Mouse (Mus musculus) limb, embryonic 15.5 days (tissue): ENCODE data around the gene Cuta. TPM values are rescaled to one million over a fixed set of nuclear protein-coding genes. Genes with fewer than 3 reads are reported as not detected.

Experiments
- ATAC-seq: fragments of 200-750 bp; cut with Nextera tagmentation; 2 replicates; pipeline ENCODE4 v1.8.0; 2017; ENCODE audit warnings: low read depth, moderate TSS enrichment; ENCODE audit not compliant: insufficient number of reproducible peaks, low FRiP score, low TSS enrichment
- H3K27ac ChIP-seq: fragments of 300-500 bp; sonication (generic); 2 replicates; pipeline ENCODE4 v1.5.1; 2015; ENCODE audit warnings: moderate library complexity, mild to moderate bottlenecking, inconsistent platforms
- H3K27me3 ChIP-seq: fragments of 300-500 bp; sonication (generic); 2 replicates; pipeline ENCODE4 v1.6.1; 2015; ENCODE audit warnings: inconsistent platforms
- H3K36me3 ChIP-seq: fragments of 300-500 bp; sonication (generic); 2 replicates; pipeline ENCODE4 v1.6.1; 2015; ENCODE audit warnings: inconsistent platforms
- H3K4me1 ChIP-seq: fragments of 300-500 bp; sonication (generic); 2 replicates; pipeline ENCODE4 v1.6.1; 2015; ENCODE audit warnings: inconsistent platforms
- H3K4me2 ChIP-seq: fragments of 300-500 bp; sonication (generic); 2 replicates; pipeline ENCODE4 v1.6.1; 2015; ENCODE audit warnings: mild to moderate bottlenecking, inconsistent platforms
- H3K4me3 ChIP-seq: fragments of 300-500 bp; sonication (generic); 2 replicates; pipeline ENCODE4 v1.5.1; 2015; ENCODE audit warnings: mild to moderate bottlenecking, inconsistent platforms
- H3K9ac ChIP-seq: fragments of 300-500 bp; sonication (generic); 2 replicates; pipeline ENCODE4 v1.6.1; 2015; ENCODE audit warnings: inconsistent platforms
- H3K9me3 ChIP-seq: fragments of 300-500 bp; sonication (generic); 2 replicates; pipeline ENCODE4 v1.6.1; 2016; ENCODE audit warnings: inconsistent platforms
- WGBS: fragments of 180-500 bp; shearing (Covaris S2); methylation state at CpG from one replicate; pipeline ENCODE4 v1.1.7; 2015; 5-methylcytosine and 5-hydroxymethylcytosine counted together
- polyA plus RNA-seq: library from polyadenylated mRNA; unstranded; fragments of >200 nt; fragmentation: Nextera tagmentation; extraction: Ambion mirVana; gene quantifications from 2 replicates; pipeline ENCODE4 v1.2.1, GENCODE M21; 2015

Cuta gene
- polyA plus RNA-seq, 1 experiment from 2014 or later, result 172 TPM

- Histone ChIP-seq H3K4me2 (peak overlapping the region; percentile 78), H3K4me3 (peak overlapping the region; percentile 69), H3K27me3 (no peaks in the 10 kb centered on the region), H3K36me3 (peaks cover 5% of the 10 kb centered on the region), H3K9me3 (no peaks in the 10 kb centered on the region), H3K4me1 (peaks cover 52% of the 10 kb centered on the region), H3K27ac (peak overlapping the region; percentile 95), H3K9ac (no peak overlapping the region)
- 13% methylated on average over 4 of the region's 4 CpGs for WGBS
- ATAC-seq, result no peak
Measured at GRCm38 (mm10) chr17:26941841-26942570, 2.6 kb upstream of the Cuta start.

- Histone ChIP-seq H3K9ac (peak within 1 kb of the TSS; percentile 64; the same call in 1 of the 2 replicates), H3K27ac (peak within 1 kb of the TSS; percentile 95), H3K4me1 (peaks cover 48% of the 10 kb centered on the region), H3K36me3 (peaks cover 12% of the 10 kb centered on the region), H3K9me3 (no peaks in the 10 kb centered on the region), H3K4me3 (peak within 1 kb of the TSS; percentile 69), H3K27me3 (no peaks in the 10 kb centered on the region), H3K4me2 (peak within 1 kb of the TSS; percentile 78)
- no peak for ATAC-seq
- WGBS, result under 1% methylated on average over 19 of the region's 24 CpGs
Measured at GRCm38 (mm10) chr17:26941031-26941789, 1.8 kb upstream of the Cuta start, which contains the start of gene Syngap1. Gene Syngap1, plus strand, starts transcription at chr17:26941253.

GRCm38 (mm10) chr17:26939973-26940300 lies 568 bp upstream of the Cuta start:
- ATAC-seq, result no peak
- Histone ChIP-seq H3K36me3 (peaks cover 25% of the 10 kb centered on the region), H3K9me3 (no peaks in the 10 kb centered on the region), H3K4me3 (peak overlapping the region; percentile 69), H3K27me3 (no peaks in the 10 kb centered on the region), H3K4me2 (peak overlapping the region; percentile 78), H3K27ac (peak overlapping the region; percentile 95), H3K4me1 (peaks cover 41% of the 10 kb centered on the region), H3K9ac (peak overlapping the region; percentile 64)
- WGBS, result 6% methylated on average over 3 of the region's 3 CpGs

- H3K4me2 ChIP-seq, result peak overlapping the region; percentile 78
- WGBS, result under 1% methylated on average over 22 of the region's 22 CpGs
- peak overlapping the region; percentile 39 for H3K9ac ChIP-seq
- peak overlapping the region; percentile 92 for H3K27ac ChIP-seq
- no peak for ATAC-seq
- H3K36me3 ChIP-seq, result peaks cover 33% of the 10 kb centered on the region
- no peaks in the 10 kb centered on the region for H3K9me3 ChIP-seq
- H3K4me3 ChIP-seq, result peak overlapping the region; percentile 69
- H3K27me3 ChIP-seq, result no peaks in the 10 kb centered on the region
- peaks cover 50% of the 10 kb centered on the region for H3K4me1 ChIP-seq
Measured at GRCm38 (mm10) chr17:26938731-26939130, 638 bp downstream of the Cuta start.

GRCm38 (mm10) chr17:26937883-26938695 lies 1.3 kb downstream of the Cuta start:
- 50% methylated on average over 16 of the region's 16 CpGs for WGBS
- ATAC-seq, result no peak
- peak overlapping the region; percentile 92; the same call in 1 of the 2 replicates for H3K27ac ChIP-seq
- peak overlapping the region; percentile 39 for H3K9ac ChIP-seq
- H3K36me3 ChIP-seq, result peaks cover 33% of the 10 kb centered on the region
- H3K4me2 ChIP-seq, result peak overlapping the region; percentile 78
- H3K9me3 ChIP-seq, result no peaks in the 10 kb centered on the region
- no peaks in the 10 kb centered on the region for H3K27me3 ChIP-seq
- peaks cover 55% of the 10 kb centered on the region for H3K4me1 ChIP-seq
- H3K4me3 ChIP-seq, result peak overlapping the region; percentile 69

- H3K9ac ChIP-seq, result no peak overlapping the region
- H3K27me3 ChIP-seq, result no peaks in the 10 kb centered on the region
- no peaks in the 10 kb centered on the region for H3K9me3 ChIP-seq
- 87% methylated on average over 15 of the region's 15 CpGs for WGBS
- ATAC-seq, result no peak
- H3K4me3 ChIP-seq, result no peak overlapping the region
- no peak overlapping the region for H3K4me2 ChIP-seq
- H3K36me3 ChIP-seq, result peaks cover 33% of the 10 kb centered on the region
- H3K4me1 ChIP-seq, result peaks cover 57% of the 10 kb centered on the region
- no peak overlapping the region for H3K27ac ChIP-seq
Measured at GRCm38 (mm10) chr17:26936921-26937695, 2.3 kb downstream of the Cuta start.

- WGBS, result 80% methylated on average over 12 of the region's 12 CpGs
- H3K9ac ChIP-seq, result no peak overlapping the region
- peaks cover 33% of the 10 kb centered on the region for H3K36me3 ChIP-seq
- H3K27ac ChIP-seq, result no peak overlapping the region
- no peak for ATAC-seq
- peaks cover 54% of the 10 kb centered on the region for H3K4me1 ChIP-seq
- H3K27me3 ChIP-seq, result no peaks in the 10 kb centered on the region
- no peaks in the 10 kb centered on the region for H3K9me3 ChIP-seq
- no peak overlapping the region for H3K4me3 ChIP-seq
- no peak overlapping the region for H3K4me2 ChIP-seq
Measured at GRCm38 (mm10) chr17:26936453-26936852, 2.9 kb downstream of the Cuta start.

- H3K36me3 ChIP-seq, result peaks cover 37% of the 10 kb centered on the region
- no peak for ATAC-seq
- H3K4me3 ChIP-seq, result no peak overlapping the region
- no peak overlapping the region for H3K27ac ChIP-seq
- no peaks in the 10 kb centered on the region for H3K9me3 ChIP-seq
- H3K27me3 ChIP-seq, result no peaks in the 10 kb centered on the region
- H3K4me1 ChIP-seq, result peaks cover 44% of the 10 kb centered on the region
- 88% methylated on average over 9 of the region's 9 CpGs for WGBS
- H3K4me2 ChIP-seq, result no peak overlapping the region
- no peak overlapping the region for H3K9ac ChIP-seq
Measured at GRCm38 (mm10) chr17:26935027-26935426, 4.3 kb downstream of the Cuta start.

GRCm38 (mm10) chr17:26933885-26934827 lies 5.2 kb downstream of the Cuta start:
- Histone ChIP-seq H3K4me1 (peaks cover 39% of the 10 kb centered on the region), H3K9me3 (no peaks in the 10 kb centered on the region), H3K27me3 (no peaks in the 10 kb centered on the region), H3K9ac (peak overlapping the region; percentile 62), H3K4me3 (peak overlapping the region; percentile 64), H3K4me2 (peak overlapping the region; percentile 89), H3K36me3 (peaks cover 39% of the 10 kb centered on the region), H3K27ac (0 out of 2 replicates have a peak overlapping the region, but pooled peaks have one; percentile 95)
- no peak for ATAC-seq
- 76% methylated on average over 16 of the region's 16 CpGs for WGBS

GRCm38 (mm10) chr17:26933419-26933818 lies 6.0 kb downstream of the Cuta start:
- Histone ChIP-seq H3K9ac (peak overlapping the region; percentile 62), H3K9me3 (no peaks in the 10 kb centered on the region), H3K4me3 (peak overlapping the region; percentile 64), H3K27ac (peak overlapping the region; percentile 95), H3K4me2 (peak overlapping the region; percentile 89), H3K36me3 (peaks cover 45% of the 10 kb centered on the region), H3K27me3 (no peaks in the 10 kb centered on the region), H3K4me1 (peaks cover 37% of the 10 kb centered on the region)
- no peak for ATAC-seq
- 4% methylated on average over 12 of the region's 13 CpGs for WGBS
